Mouse (Mus musculus) urinary bladder, postnatal 36 days (tissue): ENCODE data around the gene Vti1b.
"Not testable (repeated sequence)": the region's sequence is repeated elsewhere in the genome, so short reads cannot be mapped to it uniquely, and the experiment has no call there.

Source experiments
- DNase-seq, 2 experiments: peaks; one replicate each; pipeline ENCODE4 v3.0.0; 2022; ENCODE audit warnings: low spot score in 2 of 2, mixed read lengths in 1 of 2

The Vti1b gene

DNA sequence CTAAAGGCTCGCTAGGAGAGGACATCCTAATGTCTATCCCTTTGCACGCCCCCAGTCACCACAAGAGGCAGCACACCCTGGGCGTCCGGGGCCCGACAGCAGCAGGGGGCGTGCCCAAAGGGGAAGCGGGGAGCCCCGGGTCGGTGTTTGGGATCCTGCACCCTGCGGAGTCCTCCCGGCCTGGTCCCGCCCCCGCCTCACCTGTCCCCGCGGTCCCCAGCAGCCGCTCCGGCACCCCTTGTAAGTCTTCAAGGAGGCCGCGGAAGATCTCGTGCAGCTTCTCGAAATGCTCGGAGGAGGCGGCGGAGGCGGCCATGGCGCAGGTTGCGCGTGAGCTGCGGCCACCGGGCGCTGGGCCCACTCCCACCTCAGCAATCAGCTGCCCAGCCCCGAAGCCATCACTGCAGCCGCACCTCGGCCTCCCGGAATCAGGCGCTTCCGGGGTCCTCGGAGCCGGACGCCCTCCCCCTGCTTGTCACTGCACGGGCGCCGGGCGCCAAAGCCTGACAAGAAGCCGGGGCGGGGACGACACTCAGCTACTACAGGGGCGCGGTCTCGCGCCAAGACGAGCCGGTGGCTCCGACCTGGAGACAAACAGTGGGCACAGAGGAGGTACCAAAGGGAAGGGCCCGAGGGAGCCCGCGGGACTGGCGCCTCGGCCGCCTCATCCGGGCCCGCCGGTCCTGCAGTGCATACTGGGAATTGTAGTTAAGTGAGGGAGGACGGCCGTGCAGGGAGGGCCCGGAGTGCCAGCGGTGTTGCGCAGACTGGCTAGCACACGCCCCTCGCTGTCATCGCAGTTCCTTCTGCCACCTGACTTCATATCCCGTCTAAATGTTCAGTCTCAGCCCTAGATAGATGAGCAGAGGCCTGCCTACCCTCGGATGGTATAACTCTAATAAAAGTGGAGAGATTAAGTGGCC is at the start of gene Vti1b:
Vti1b (minus strand) TSS at position 649 of the 923 bp plus-strand sequence.
- DNase-seq, result peak; percentile 90 to 92

DNA sequence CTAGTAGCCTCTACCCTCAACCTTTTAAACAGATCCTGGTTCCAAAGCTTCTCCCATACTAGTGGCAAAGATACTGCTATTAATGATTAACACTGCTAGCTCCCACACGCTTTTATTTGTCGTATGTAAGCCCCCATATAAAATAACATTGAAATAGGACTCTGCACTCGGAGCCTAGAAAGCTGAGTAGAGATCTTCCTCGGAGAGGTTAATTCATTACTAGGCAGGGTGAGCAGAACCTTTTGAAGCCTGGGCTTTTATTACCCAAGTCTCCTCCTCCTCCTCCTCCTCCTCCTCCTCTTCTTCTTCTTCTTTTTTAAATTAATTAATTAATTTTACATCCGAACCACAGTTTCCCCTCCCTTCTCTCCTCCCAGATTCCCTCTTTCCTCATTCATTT is 45.0 kb upstream of the Vti1b start:
- no peak for DNase-seq

DNA sequence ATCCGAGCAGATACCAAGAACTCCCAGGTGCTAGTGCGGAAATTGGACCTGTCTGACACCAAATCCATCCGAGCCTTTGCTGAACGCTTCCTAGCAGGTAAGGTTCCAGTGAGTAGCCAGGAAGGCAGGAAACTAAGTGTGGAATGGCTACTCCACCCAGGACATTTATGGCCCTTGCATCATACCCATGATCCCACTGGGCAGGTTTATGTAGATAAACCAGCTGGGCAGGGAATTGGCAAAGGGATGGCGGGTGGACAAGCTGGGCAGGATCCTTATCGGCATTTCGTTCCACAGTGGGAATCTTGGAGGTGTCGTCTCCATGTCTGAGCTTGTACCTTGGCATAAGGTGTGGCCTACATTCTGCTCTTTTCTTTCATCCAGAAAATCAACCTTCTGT is 39.0 kb upstream of the Vti1b start:
- DNase-seq, result peak in 1 of 2 experiments; percentile 13

DNA sequence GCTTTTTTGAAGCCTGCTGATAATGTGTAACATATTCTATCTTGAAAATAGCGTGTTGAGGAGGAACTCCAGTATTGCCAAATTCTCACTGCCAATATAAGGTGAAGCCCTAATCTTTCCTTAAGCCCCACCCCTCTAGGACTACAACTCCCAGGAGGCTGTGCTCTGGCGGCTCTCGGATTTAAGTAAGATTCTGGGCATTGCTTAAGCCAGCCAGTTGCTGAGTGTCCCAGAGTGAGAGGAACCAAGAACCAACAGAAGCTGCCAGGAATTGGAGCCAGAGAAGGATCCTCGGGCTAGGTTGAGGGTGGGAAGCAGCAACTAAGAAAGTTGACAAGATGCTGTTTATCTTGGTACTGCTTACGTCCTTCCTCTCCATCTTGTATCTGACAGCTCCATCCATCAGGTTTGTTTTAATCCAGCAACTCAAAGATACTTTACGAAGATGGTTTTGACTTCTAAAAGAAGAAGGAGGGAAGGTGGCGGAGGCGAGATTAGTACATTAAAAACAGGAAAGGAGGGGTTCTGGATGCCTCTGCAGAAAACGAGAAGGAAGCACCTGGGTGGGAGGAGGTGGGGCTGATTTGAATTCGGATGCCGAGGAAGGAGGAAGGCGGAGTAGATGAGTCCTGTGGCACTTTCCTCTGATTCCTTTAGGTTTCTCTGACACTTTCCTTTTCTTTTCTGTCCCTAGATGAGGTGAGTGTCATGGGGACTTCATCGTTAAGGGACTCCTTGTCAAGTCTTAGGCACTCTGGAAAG is 36.4 kb upstream of the Vti1b start, which contains the start of gene Rdh12:
Rdh12 (plus strand) TSS at position 212 of the 762 bp plus-strand sequence.
- peak; percentile 25 to 33 for DNase-seq

DNA sequence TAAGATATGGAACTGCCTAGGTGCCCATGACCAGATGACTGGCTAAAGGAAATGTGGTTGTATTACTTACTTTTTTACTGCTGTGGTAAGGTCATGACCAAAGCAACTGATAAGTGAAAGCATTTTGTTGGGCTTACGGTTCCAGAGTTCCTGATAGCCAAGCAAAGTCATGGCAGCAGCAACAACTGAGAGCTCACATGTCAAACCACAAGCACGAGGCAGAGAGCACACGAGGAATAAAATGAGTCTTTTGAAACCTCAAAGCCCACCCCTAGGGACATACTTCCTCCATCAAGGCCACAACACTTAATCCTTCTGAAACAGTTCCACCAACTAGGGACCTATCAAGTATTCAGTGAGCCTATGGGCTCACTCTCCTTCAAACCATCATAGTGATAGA is 29.4 kb upstream of the Vti1b start:
- DNase-seq, result no peak

DNA sequence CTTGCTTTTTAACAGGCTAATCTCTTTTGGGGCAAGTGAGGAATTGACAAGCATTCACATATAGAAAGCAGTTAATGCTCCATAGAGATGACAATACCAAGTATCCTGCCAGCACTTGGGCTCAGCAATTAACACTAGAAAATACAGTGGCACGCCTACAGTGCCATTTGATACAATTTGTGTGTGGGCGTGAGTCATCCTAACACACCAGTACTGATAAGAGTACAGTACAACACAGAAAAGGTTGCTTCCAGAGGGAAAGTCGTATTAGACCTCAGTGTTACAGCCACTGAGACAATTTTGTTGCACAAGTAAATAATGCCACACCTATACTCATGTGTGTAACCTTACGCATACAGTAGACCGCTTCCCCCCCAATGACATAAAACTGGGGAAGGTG is 24.6 kb upstream of the Vti1b start:
- DNase-seq, result no peak

DNA sequence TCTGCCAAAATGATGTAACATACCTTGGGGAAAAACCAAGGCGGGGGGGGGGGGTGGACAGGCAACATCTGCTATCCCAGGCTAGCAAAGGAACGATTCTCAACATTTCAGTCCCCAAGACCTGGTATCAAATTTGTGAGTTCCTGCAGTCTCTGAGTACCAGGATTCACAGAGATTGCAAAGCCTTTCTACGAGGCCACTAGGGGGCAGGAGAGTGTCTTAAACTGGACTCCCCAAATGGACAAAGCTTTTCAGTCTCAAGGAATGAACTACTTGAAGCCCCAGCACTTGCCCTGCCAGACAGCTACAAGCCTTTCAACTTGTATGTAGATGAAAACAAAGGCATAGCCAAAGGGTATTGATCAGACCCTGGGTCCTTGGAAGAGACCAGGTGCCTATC is 21.0 kb upstream of the Vti1b start:
- DNase-seq, result peak; percentile 44 to 74

DNA sequence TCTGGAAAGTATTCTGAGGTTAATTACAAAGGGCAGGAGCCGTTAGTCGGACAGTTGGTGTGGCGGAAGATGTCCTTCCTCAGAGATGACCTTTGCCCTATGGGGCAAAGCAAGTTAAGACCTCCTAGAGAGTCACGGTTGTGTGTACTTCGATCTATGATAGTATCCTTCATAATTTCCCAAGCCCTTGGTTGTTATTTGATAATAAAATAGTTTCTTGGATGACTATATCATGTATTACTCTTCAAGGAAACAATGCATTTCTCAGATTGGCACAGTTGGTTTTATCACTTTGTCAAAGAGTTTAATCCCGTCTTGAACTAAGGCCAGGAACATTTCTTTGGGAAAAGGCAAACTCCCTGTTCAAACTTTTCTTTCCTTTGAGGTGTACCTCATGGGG is 19.7 kb upstream of the Vti1b start, which contains the start of gene Rdh11:
Rdh11 (minus strand) TSS at position 101 of the 400 bp plus-strand sequence.
- no peak for DNase-seq

DNA sequence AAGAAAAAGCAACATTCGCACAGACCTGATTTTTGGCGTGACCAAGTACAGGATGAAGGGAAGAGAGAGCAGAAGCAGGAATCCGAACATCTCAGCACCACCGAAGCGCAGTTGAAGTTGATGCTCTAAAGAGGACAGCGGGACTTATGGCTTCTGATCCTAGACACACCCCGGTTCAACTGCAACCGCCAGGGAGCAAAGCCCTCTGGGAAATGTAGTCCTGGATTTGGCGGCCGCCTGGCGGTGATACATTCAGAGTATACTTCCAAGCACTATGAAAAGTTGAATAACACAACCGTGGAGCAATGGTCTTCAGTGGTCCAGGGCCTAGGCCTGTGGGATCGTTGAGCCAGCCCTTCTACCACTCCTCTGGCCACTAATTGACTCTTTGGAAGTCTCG is 19.2 kb upstream of the Vti1b start:
- peak; percentile 64 to 71 for DNase-seq

DNA sequence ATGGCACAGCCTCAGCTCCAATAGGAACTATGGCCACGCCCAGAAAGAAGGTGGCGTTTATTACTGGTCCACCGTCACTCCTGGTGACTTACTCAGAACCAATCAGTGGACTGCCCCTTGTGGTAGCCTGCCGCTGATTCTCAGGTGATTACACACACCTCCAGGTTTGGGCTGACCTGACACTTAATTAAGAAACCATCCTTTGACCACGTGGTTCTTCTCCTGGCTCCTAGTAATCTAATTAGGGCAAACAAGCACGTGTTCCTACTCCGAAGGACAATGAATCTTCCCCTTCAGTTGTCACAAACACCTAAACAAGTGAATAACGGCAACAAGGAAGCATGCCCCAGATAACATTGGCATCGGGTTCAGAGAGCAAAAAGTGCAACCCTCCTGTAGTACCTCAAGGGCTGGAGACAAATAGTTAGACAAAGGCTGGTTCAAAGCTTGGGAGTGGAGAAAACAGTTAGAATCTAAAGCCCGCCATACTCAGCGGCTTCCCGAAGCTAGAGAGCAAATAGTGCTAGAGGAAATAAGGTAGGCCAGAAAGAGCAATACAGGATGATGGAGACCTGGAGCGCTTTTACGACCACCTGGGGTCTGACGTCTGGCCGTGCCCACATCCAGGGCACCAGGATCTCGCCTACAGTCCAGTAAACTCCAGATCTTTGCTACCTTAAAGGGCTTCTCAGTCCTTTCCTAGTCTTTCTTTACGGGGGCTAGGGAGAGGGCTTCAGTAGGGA is 18.6 kb upstream of the Vti1b start:
- peak; percentile 29 to 38 for DNase-seq

DNA sequence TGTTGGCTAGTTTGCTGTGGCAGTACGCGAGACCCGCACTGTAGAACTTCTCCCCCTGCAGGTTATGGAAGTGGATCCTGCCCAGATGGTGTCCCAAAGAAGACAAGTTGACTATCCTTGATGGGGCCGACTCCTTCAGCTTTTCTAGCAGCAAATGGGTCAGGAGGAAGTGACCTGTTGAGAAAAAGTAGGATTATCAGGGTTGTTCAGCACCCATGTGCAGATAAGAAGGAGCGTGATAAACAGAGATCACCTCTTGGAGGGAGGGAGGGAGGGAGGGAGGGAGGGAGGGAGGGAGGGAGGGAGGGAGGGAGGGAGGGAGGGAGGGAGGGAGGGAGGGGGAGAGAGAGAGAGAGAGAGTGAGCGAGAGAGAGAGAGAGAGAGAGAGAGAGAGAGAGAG is 12.7 kb upstream of the Vti1b start:
- not testable (repeated sequence) for DNase-seq

DNA sequence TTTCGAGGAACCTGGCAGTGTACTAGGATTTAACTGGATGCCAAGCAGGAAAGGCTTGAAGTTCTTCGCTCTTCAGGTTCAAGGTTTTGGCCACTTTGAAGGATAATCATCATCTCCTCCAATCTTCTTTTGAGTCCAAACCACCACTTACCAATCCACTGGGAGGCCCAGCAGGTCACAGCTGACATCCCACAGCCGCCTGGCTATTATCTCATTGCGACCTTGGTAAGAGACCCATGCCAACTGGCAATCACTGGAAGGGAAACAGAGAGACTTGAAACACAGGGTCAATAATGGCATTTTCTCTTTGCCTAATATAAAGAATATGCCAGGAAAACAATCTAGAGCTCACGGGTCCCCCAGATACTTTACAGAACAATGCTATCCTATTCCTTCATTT is 3.5 kb upstream of the Vti1b start:
- no peak for DNase-seq

DNA sequence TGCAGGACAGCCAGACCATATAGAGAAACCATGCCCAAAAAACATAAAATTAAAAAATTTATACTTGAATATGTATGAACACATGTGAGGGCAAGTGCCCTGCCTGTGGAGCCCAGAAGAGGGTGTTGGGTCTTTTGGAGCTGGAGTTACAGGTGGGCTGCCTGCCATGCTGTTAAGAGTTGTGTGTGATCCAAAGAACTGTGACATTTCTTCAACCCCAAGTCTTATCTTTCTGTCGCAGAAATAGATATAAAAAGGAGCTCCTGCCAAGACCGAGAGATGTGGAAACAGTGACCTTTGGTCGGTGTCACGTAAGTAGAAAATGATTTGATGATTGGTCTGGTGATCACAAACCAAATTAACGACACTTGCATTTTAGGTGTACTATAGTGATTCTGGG is 1.3 kb upstream of the Vti1b start:
- DNase-seq, result no peak

DNA sequence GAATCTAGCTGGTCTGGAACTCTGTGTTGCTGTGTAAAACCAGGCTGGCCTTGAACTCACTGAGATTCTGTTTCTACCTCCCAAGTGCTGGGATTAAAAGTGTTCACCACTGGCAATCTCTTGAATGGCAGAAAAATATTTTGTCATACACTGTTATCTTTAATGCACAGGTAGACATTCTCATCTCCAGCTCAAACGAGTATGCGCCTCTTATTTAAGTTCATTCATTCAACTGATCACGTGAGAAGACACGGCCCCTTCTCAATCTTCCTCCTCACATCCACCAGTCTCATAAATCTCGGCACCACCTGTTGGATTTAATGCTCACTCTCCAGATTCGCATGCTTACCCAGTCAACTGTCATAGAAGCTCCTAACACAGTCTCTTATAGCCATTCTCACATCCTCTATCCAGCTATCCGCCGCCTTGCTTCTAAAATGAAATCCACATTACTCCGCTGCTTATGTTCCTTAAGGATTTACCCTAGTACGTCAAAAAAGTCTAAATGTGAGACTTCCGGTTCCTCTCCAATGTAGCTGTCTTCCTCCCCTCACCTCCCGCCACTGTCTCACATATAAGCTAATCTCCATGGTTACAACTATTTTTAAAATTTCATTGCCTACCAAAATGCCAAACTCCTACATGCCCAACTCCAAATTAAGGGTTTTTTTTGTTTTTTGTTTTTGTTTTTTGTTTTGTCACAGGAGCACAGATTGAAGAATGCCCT is 1.0 kb downstream of the Vti1b start:
- DNase-seq, result no peak

DNA sequence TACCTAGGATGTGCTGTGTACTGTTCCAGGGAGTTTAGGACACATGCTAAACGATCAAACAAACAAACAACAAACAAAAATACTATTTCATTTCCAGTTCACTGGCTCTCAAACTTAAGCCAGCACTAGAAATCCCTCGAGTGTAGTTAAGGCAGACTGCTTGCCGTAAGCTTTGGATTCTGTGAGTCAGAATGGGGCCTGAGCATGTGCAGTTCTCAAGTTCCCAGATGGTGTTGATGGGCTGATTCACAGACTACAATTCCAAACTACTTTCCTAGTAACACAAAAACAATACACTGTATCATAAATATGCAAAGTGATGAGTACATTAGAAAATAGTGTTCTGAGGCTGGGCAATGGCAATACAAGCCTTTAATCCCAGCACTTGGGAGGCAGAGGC is 2.0 kb downstream of the Vti1b start:
- DNase-seq, result no peak

DNA sequence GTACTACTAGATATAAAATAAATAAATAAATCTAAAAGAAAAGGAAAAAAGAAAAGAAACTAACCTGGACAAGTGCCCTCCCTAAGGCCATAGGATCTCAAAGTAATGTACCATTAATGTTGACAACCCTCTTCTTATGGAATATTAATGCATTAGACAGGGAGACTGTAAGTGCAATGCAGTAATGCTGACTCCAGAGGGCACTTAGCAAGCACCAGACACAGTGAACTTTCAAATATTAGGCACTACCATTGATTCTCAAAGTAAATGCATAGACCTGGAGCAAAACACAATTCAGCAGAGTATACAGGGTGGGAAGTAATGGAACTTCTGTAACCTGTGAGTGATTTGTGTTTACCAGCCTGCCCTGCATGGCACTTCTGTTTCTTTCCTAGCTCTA is 3.3 kb downstream of the Vti1b start:
- DNase-seq, result no peak

DNA sequence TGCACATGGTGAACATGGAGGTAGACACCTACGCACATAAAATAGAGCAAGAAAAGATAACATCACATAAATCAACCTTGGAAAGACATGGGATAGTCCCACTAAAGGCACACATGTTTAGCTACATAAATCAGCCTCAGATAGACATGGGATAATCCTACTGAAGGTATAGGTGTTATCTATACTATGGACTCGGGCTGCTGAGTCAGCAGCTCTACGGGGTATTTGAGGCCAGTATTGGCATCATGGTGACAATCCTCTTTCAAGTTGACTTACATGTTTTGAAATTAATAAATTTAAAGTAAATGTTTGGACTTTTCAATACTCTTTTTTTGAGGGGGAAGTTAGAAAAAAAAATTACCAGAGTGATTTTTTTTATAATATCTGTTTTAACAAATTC is 9.6 kb downstream of the Vti1b start:
- no peak for DNase-seq

DNA sequence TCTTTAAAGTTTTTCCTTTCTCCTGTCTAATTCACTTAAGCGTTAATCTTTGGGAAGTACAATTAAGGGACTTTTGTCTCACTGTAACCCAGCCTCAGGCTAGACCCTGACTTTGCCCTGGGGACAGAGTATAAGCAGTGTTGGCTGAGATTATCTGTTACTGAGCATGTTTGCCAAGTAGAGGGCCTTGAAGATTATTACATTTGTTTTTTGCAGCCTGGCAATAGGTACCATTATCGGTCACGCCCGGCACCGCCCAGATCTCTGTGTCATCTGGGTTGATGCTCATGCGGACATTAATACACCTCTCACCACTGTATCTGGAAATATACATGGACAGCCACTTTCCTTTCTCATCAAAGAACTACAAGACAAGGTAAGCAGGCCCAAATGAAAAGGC is 22.8 kb downstream of the Vti1b start:
- DNase-seq, result no peak

DNA sequence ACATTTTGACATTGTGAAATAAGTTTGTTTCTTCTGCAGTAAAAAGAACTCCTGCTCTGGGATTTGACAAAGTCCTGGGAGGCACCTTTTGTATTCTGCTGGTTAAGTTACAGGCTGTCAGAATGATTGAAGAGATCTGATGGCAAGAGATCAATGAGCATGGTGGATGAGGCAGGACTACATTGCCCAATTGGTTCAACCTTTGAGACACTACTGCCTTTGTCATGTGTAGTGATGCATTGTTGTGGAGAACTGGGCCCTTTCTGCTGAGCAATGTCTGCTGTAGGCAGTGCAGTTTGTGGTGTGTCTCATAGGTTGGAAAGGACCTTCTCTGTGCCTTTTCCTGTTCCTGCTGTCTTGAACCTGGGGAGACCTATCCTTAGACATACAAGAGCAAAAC is 31.1 kb downstream of the Vti1b start:
- no peak for DNase-seq

DNA sequence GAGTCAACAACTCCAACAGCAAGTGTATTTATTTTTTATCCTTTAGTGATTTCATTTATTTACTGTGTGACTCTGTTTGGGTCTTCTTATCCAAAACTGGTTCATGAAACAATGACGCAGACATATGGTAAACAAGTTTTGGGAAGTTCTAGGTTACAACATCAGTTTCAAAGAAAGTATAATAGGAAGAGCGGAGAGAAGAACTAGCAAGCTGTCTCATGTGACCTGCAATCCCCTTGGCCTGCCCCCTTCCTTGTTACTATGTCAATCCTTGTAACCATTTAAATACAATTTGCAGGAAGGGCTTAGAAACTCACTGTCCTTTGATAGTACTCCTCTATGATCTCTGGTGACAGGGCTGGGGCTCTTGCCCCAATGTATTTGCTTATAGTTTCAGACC is 31.7 kb downstream of the Vti1b start:
- DNase-seq, result no peak

DNA sequence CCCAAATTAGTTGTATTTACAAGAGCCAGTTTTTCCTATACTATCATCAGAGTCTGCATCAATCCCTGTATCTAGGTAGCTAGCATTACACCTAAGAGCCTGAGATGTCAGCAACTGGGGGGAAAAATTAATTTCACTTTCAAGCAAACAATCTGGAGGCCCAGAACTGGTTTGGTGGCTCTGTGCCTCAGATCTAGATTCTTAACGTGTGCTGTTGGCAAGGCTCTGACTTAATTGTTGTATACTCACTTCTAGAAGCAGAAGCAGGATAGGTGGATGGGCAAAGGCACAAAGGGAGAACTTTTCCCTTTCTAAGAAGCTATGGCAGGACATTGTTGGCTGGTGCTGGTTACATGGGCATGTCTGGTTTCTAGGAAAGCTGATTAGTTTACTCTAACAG is 33.0 kb downstream of the Vti1b start:
- DNase-seq, result no peak
